Mouse (Mus musculus) c-Kit-positive CD71-negative TER-119-negative erythroid progenitor cells, embryonic 14.5 days (primary cell): Measurements from ENCODE around the gene Cd247.

Source experiments
- DNase-seq: peaks from one replicate; pipeline ENCODE4 v3.0.0-alpha.2; 2013; ENCODE audit warnings: low read depth

The Cd247 gene

DNA sequence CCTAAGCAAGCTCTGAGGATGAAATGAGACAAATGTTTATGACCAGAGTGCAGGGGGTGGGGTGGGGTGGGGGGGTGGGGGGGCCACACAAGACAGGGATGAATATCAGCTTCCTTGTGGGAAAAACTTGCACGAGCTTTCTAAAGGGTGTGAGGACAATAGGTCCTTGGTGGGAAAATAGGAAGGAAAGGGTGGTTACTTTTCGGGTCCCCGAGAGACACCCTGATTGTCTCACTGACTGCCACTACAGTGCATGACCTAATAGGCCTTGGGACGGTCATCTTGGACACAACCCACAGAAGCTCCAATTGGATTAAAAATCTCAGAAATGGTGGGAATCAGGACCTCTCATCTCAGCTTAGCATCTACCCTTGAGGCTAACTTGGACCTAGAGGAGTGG, 30.7 kb downstream of the Cd247 start:
- no peak for DNase-seq

DNA sequence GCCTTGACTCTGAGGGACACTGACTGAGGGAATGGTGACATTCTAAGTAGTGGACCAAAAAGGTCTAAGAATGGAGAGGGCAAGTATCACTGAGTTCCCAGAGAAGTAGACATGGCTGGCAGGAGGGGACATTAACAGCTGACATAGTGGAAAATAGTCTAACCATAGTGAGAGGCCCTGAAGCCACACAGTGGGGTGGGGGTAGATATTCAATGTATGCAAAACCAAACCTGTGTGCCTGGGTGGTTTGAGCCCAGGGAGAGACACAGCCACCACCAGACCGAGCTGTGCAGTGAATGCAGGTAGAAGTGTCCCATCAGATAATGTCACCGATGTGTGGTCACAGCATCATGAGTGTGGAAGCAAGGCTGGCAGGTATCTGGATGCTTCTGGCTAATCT, 33.5 kb downstream of the Cd247 start:
- no peak for DNase-seq

DNA sequence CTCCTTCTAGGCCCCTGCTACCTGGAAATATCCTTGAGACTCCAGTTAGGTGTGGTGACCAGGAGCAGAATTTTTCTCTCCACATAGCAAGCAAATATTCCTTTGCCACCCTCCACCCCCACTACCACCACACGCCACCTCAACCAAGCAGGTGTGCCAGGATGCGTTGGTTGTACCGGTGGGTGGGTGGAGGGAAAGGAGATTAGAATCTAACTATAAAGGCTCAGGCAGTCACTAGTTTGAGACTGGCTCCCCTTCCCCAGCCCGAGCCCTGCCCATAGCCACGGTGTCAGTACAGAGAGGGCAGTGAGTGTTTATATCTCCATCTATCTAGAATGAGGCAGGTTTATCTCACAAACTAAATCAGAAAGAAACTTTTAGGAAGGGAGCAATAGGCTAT, 39.7 kb downstream of the Cd247 start:
- DNase-seq: no peak

DNA sequence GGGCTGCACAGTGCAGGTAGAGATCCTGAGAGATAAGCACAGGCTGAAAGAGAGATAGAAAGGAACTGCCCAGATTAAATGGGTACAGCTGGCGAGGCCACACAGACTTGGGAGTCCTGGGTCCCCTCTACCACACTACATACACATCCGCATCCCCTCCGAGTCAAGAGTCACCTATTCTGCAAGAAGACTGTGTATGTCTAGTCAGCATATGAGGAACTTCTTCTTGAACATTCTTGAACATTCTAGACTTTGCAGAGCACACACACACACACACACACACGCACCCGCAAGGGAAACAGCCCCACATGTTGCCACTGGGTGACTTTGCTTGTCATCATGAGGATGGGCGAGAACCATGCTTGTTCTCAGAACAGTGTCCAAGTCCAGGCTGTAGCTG, 40.1 kb downstream of the Cd247 start:
- no peak for DNase-seq

DNA sequence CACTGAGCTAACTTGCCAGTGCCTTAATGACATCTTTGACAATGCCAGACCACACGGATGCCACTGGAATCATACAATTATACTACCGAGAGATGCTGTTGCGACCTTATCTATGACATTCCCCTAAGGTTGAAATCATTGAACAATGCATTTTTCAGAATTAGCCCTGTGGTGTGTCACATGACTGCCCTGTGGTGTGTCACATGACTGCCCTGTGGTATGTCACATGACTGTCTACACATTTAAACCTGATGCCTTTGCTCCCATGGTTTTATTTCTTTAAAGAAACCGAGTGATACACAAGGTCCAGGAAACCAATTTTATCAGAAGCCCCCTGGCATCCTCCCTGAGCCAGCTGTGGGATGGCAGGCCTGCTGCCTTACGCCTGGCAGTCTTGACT, 41.4 kb downstream of the Cd247 start:
- no peak for DNase-seq

DNA sequence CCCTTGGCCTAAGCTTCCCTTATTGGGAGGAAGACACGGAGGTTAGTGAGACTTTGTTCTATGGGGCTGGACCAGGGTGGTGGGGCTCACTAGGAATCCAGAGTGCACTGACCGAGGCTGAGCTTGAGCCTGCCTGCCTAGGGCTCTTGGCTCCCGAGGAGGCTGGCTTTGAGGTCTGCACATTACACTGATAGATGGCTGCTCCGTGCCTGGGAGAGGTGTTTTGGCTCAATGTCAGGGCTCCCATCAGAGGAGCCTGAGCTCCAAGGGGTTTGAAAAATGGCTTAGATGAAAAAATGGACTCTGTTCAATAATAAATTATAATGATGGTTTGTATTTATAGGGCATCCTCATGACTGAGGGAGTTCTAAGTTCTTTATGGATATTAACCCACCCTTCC, 44.8 kb downstream of the Cd247 start:
- no peak for DNase-seq

DNA sequence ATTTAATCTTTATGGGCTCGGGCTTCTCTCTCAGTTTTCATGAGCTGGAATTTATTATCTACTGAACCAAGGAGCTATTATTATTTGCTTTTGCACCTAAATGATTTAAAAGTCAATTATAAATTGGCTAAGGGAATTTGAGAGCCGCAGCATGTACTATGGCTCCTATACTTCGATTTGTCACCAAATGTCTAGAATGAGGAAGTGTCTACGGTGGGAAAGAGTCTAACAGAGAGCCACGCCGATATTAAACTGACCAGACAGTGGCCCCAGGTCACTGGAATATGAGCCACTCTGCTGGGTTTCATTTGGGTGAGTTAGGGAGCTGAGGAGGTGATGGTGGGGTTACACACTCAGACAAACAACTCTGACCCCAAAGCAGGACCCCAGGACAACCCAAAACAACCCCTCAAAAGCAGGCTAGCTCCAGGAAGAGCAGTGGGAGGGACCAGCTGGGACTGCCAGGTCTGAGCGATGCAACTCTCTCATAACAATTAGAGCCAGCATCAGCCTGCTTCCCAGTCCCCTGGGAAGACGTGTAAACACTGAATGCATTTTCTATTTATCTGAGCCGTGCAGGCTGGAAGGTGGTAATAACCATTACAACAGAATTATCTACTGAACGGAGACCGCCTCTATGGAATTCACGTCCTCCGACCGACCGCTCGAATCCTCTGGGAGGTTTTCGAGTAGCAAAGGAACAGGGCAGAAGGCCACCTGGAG, 45.6 kb downstream of the Cd247 start:
- no peak for DNase-seq

DNA sequence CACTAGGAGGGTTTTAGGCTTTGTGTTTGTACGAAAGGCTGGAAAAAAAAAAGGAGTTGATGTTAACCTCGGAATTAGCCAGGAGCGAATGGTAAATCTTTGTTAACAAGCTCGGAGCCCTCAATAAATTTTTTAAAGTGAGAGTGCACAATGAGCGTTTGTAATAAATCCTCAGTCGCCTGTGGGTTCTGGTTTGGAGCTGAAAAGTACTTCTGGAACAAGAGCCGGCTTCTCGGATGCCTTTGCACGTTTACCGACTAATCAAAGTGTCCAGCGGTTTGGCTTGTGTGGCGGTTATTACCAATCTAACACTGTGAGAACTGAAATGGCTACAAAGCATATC, 46.1 kb downstream of the Cd247 start:
- no peak for DNase-seq

DNA sequence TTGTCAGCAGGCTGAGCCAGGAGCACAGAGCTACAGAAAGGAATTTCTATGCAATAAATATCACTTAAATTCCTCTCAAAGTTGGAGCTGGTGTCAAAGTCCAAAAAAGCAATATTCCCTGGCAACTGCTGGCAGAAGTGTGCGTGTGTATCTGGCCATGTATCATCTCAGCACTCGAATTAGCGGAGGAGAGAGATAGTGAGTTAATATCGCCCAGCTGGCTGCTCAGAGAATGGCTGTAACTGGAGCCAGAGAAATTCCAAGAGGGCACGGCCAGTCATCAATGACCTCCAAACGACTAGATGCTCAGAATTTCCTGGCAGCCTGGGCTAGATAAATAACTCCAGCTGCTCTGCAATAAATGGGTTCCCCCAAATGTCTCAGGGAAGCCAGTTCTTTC, 48.0 kb downstream of the Cd247 start:
- DNase-seq: no peak

DNA sequence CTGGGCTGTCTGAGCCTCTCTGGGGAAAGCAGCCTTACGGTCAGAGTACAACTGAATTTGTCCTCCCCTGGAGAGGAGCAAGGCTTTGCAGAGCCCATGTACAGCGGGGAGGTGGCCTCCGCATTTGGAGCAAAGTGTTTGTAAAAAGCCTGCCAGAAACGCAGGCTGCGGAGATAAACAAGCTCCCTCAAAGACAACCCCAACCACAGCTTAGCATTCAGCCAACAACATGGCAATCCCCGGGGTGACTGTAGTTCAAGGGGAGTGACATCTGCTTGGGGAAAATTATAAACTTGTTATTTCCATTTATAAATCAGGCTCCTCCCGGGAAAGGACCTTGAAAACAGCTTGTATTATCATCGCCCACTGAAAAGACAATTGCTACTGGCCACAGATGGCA, 49.1 kb downstream of the Cd247 start:
- DNase-seq: no peak

DNA sequence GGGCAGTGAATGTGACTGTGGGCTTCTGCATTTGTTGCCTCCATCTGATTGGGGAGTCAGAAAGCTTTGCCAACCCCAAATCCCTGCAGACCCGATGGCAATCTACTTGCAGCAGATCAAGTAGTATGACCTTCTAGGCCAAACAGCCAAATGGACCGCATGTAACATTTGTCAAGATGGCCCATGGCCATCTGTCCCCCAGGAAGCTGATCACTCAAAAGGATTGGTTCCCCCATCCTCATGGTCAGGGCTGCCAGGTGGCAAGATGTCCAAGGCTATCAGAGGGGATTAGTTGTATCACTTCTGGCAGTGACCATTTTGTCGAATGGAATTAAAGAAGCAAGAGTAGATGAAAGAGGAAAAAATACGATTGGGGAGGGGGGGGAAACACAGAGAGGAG, 50.7 kb downstream of the Cd247 start:
- DNase-seq: no peak

DNA sequence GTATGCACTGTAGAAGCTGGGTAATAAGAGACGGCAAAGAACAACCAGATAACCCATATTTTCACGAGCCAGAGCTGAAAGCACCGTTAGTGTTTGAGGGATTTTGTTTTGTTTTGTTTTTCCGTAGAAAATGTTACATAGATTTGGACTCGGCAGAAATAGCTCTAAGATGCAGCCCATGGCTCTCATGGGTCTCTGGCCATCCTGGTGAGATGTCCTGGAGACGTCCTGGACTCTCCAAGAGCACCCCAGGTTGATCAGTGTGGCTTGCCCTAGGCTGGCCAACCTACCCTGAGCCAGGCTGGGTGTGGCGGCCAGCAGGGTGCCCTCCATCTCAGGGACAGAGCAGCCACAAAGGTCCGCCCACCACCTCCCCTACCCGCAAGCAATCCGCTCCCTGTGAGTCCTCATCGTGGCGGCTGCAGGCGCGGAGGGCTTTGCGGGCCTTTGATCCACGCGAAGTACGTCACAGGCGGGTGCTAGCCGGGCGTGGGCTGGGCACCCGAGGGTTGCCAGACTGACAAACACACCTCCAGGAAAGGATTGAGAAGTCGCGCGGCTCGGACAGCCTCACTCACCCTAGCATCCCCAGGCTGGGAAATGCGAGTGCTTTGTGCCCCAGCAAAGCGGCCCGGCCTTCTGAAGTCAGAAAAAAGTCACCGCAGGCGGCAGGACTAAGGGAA, 52.2 kb downstream of the Cd247 start:
- DNase-seq: no peak

DNA sequence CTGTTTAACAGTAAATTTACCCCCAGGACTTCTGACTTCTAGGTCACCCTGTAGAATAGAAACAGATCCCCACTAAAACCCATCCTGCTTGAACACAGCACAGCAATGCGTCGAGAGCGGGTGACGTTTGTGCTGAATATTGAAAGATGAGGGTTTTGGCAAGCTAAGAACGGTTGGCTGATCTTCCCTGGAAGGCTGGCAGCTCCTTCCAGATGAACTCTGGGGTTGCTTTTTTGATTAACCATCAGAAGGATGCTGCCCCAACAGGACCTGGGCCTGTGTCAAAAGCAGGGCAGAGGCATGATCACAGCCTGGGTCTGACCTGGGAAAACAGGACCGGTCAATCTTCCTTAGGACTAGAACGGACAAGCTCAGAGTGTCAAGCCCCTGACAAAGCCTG, 53.7 kb downstream of the Cd247 start:
- DNase-seq: no peak

DNA sequence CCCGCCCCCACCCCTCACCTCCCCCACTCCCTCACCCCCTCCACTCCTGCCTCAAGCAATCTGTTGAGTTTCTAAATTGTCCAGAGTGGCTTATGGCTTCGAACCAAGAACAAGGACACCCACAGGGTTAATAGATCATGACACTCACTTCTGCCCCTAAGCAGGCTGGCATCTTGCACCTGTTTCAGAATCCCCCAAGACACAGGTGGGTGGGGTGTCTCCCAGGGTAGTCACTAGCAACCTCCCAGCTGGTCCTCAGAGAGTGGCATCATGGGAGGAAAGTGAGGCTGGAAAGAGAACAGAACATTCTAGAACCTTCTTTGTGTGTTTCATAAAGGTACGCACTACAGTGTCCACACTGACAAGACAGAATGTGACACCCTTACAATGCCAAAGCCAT, 55.1 kb downstream of the Cd247 start:
- DNase-seq: no peak

DNA sequence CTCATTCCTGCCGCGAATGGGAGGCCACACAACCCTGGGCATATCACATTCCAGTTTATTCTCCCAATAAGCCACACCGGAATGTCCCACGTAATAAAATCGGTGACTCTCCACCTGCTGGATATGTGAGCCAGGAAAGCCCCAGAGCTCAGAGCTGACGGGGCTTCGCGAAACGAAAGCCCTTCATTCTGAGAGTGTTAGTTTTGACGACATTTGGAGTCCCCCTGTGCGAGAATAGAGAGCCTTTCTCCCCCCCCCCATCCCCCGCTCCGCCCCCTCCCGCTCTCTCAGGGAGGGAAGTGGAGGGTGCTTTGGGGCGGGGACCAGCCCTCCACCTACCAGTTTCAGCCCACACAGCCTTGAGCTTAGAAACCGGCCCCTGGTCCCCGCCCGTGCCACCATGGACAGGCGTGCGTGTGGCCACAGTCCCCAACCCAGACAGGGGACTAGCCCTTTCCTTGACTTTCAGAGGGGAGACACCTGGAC, 56.0 kb downstream of the Cd247 start:
- DNase-seq: no peak

DNA sequence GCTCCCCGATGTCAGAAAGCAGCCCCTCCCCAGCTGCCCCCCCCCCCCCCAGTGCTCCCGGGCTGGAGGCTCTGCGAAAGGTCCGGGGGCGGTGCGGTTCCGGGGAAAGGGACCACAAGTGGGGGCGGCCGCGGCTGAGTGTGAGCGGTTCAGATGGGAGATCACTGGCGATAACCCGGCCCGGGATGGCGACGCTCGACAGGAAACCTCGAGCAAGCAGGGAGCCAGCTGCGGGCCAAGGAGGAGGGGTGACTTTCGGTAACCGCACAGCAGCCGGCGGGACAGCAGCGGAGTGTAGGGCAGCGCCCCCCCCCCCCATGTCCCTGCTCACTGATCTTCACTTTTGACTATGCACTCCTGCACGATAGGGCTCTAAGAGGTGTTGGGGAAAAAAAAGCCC, 56.5 kb downstream of the Cd247 start:
- no peak for DNase-seq

DNA sequence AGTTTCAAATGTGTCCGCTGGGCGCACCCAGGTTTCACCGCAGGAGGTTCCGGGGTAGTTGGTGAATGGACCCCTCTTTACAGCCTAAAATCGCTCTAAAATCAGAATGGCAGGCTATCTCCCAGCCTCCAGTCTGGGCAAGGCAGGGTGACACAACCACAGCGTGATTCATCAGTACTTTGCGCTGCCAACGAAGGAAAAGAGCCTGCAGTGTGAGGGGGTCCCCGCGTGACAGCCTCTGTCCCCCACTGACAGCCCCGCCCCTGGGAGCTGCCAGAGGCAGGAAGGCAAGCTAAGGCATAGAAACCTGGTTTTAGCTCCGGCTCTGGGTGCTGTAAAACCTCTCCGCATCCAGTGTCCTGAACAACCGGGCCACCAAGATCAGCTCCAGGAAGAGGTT, 56.9 kb downstream of the Cd247 start:
- no peak for DNase-seq

DNA sequence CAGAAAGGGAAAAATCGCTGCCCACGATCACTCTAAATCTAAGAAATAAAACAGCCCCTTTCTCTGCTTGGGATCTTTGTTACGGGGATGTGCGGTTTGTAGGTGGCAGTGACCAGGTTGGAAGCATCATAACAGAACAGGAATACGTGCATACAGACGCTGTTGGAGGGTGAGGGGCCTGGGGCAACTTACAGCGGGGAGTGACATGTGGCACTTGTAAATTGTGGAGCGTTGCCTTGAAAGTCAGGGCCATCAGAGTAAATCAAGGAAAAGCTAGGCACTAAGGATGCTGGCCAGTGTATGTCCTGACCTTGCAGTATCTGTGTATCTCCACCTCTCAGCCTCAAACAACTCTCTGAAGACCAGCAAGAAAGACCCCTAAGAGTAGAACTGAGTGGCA, 59.9 kb downstream of the Cd247 start:
- DNase-seq: no peak

DNA sequence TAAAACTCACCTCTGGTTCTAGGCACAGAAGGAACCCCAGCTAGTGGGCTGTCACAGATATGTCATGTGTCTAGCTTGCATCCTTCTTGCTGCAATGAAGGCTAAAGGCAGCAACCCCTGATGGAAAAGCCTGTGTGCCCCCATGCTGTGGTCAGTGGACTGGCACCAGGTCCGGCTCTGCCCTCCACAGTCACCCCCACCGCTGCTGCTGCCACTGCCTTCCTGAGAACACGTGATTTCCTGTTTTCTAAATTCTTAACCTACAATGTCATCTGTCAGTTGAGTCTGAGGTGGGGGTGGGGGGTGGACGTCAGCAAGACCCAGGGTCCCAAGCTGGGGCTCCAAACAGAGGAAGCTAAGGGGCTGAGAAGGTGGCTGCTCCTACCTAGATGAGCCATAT, 60.4 kb downstream of the Cd247 start:
- no peak for DNase-seq

DNA sequence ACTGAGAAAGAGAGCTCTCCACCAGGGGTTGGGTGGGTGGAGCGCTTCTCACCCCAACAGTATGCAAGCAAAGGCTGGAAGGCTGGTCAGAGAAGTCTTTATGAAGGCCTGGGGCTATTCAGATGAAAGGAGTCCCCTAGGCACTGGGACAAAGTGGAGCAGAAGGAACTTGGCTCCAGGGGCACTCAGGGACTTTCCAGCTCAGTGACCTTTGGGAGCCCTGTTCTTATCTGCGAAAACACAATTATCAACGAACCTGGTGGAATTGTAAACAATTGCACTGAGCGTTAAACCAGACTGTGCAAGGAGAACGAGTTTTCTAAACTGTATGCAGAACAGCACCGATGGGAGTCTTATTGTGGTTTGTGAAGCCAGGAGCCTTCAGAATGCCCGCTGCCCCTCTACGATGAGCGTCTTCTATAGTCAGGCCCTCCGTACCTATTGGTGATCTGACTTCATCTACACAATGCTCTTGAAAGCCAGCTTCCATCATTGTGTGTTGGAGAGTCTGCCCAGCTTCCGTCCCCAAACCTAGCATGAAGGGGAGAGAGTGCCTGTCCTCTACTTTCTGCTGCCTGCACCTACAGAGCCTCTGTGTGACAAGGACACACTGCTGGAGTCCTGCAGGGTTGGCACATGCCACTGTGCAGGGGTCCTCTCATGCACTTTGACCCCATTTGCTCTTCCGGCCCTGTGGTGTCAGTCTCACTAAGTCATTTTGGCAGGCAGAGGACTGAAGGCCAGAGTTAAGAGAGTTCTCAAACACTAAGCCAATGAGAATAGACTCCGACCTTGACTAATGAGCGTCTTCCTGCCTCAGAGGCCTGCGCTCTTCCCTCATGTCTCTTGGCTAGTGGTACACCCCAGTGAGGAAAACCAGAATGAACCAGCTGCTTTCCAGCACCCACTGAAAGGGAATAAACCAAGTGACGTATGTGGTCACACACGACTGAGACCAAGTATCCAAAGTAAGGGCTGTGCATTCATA, 61.3 kb downstream of the Cd247 start:
- no peak for DNase-seq

DNA sequence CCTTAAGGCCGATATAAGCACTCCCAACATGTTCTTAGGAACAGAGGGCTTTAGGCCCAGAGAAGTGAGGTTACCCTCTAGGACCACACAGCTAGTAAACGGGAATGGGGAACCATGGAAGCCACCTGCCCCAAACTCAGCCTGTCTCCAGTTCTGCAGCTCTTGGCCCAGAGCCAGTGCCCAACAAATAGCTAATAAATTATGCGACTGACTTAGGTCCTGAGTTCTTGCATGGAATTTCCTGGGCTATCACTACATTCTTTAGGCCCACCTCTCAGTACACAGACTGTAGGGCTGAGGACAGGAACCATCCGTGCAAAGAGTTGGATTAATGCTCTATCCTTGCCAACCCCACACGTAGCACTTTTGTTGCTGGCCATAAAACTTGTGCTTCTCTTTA, 63.6 kb downstream of the Cd247 start:
- DNase-seq: no peak

DNA sequence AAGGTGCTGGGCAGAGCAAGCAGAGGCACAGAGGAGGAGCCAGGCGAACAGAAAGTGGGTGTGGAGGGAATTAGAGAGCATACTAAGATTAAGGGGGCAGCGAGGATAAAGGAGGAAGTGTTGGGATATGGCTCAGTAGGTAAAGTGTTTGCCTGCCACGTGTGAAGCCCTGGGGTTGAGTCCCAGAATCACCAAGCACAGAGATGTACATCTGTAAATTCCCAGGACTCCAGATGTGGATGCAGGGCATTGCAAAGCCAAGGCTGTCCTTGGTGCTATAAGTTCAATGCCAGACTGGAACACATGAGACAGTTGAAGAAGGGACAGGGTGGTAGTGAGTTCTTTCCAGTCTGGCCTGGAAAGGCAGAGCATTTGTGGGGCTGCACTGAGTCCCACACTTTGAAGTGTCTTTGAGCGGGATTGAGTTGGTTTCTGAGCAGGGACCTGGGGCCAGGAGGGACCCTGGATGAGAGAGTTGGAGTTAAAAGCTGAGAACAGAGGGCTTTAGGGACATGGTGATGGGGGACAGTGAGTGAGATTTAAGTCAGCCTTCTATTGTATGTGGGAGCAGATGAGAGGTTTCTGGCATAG, 64.7 kb downstream of the Cd247 start:
- DNase-seq: no peak
